Mouse (Mus musculus) kidney, adult 2 months (tissue): Measurements from ENCODE around the gene Myom3.

Experiments used
- CTCF ChIP-seq: fragments of 200-500 bp; conservative IDR thresholded peaks from 2 replicates; pipeline ENCODE4 v1.5.1; 2011; ENCODE audit warnings: low read depth, mild to moderate bottlenecking, control low read depth, low read length, moderate library complexity, mixed read lengths; ENCODE audit not compliant: insufficient read depth, insufficient read length
- POLR2A ChIP-seq: fragments of 200-500 bp; IDR thresholded peaks from one replicate; pipeline ENCODE4 v1.6.1; 2011; ENCODE audit warnings: low read depth, low read length, control low read depth

DNA sequence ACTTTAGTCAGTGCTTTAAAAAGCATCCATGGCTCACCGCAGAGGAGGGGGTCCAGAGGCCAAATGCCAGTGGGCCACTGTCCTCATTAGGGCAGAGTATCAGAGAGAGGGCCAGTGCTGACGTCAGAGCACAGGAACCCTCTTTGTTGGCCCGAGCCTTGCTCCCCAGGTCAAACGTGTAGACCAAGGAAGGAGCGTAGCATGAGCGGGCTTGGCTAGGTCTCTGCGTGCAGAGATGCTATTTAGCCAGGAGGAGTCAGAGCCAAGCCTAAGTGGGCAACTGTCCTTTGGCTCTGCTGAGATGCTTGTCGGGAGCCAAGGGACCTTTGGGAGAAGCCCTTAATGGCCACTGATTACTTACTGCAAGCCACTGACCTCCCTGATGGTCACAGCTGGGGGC is 1.5 kb downstream of the Myom3 start:
- TF ChIP-seq CTCF (no peak), POLR2A (no peak)
